Mouse (Mus musculus) adrenal gland, postnatal 25 days (tissue): ENCODE results near the gene Olfr1216. TPM values are rescaled to one million over a fixed set of nuclear protein-coding genes. Genes with fewer than 3 reads are reported as not detected.

ENCODE experiments used
- DNase-seq: peaks from one replicate; pipeline ENCODE4 v3.0.0; 2021; ENCODE audit warnings: mixed read lengths
- long read RNA-seq: library from polyadenylated mRNA; stranded (forward); transcript quantifications from one replicate; pipeline ENCODE4 v2.0.0, GENCODE M21; 2021
- total RNA-seq: library from RNA; stranded (reverse); gene quantifications from 2 replicates; pipeline ENCODE4 v1.2.3, GENCODE M21; 2021

Olfr1216 gene
- total RNA-seq: not detected in 2 replicates
- long read RNA-seq: 0 reads

- DNase-seq: no peak
These were observed at the start of gene Olfr1216 for GRCm38 (mm10) chr2:89018240-89018639. Gene Olfr1216, minus strand, starts transcription at chr2:89018340.

DNA sequence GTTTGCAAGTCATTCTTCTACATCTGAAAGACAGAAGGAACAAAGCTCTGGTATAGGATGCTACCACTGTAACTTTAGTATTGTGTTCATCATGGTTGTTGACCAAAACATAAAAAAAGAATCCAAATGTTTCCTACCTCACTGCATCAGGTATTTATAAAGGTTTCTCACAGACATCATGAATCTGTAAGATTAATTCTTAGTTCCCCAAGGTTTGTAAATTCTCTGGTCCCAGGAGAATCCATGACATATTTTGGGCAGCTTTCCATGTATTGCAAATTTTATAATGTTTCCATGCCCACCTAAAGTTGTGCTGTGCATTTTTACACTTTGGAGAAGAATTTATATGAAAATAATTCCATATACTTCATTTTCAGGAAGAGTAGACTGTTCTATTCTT, 42.9 kb upstream of the Olfr1216 start, which contains the start of gene Olfr1218:
TSS of gene Olfr1218 (minus strand) at position 101 of the 400 bp plus-strand sequence.
- no peak for DNase-seq

GRCm38 (mm10) chr2:89031965-89032364, 13.8 kb upstream of the Olfr1216 start, which contains the start of gene Olfr1217:
Gene Olfr1217, minus strand, starts transcription at chr2:89032065.
- DNase-seq: no peak

GRCm38 (mm10) chr2:89021436-89021835, 3.3 kb upstream of the Olfr1216 start:
- DNase-seq: peak; percentile 3

- no peak for DNase-seq
These were observed 11.3 kb downstream of the Olfr1216 start, which contains the start of gene Olfr1215 for GRCm38 (mm10) chr2:89006873-89007272. Gene Olfr1215, minus strand, starts transcription at chr2:89006973.

GRCm38 (mm10) chr2:88992553-88992952, 25.6 kb downstream of the Olfr1216 start, which contains the start of gene Olfr1214:
Gene Olfr1214, minus strand, starts transcription at chr2:88992653.
- no peak for DNase-seq

GRCm38 (mm10) chr2:88980181-88980580, 38.0 kb downstream of the Olfr1216 start, which contains the start of gene Gm13762:
Gene Gm13762, minus strand, starts transcription at chr2:88980281.
- no peak for DNase-seq

Other genes starting within 250 kb of the Olfr1216 start
- not detected in 2 replicates for gene Olfr1200, start 247.9 kb downstream of the Olfr1216 start, total RNA-seq
- gene Olfr1201, start 225.3 kb downstream of the Olfr1216 start, total RNA-seq: not detected in 2 replicates
- gene Olfr1202, start 203.8 kb downstream of the Olfr1216 start, total RNA-seq: not detected in 2 replicates
- gene Olfr1205, start 188.6 kb downstream of the Olfr1216 start, total RNA-seq: not detected in 2 replicates
- not detected in 2 replicates for gene Olfr1204, start 169.0 kb downstream of the Olfr1216 start, total RNA-seq
- not detected in 2 replicates for gene Olfr1206, start 155.1 kb downstream of the Olfr1216 start, total RNA-seq
- gene Olfr1208, start 116.0 kb downstream of the Olfr1216 start, total RNA-seq: not detected in 2 replicates
- gene Olfr1209, start 103.2 kb downstream of the Olfr1216 start, total RNA-seq: not detected in 2 replicates
- gene Olfr1211, start 80.2 kb downstream of the Olfr1216 start, total RNA-seq: not detected in 2 replicates
- gene Olfr1212, start 64.4 kb downstream of the Olfr1216 start, total RNA-seq: not detected in 2 replicates
- gene Gm13762, start 38.1 kb downstream of the Olfr1216 start, total RNA-seq: not detected in 2 replicates
- gene Olfr1214, start 25.7 kb downstream of the Olfr1216 start, total RNA-seq: not detected in 2 replicates
- not detected in 2 replicates for gene Olfr1215, start 11.4 kb downstream of the Olfr1216 start, total RNA-seq
- not detected in 2 replicates for gene Olfr1217, start 13.7 kb upstream of the Olfr1216 start, total RNA-seq
- not detected in 2 replicates for gene Olfr1218, start 42.8 kb upstream of the Olfr1216 start, total RNA-seq
- gene Olfr1219, start 65.2 kb upstream of the Olfr1216 start, total RNA-seq: not detected in 2 replicates
- not detected in 2 replicates for gene Olfr1220, start 88.5 kb upstream of the Olfr1216 start, total RNA-seq
- not detected in 2 replicates for gene Olfr1221, start 98.9 kb upstream of the Olfr1216 start, total RNA-seq
- gene Olfr1222, start 114.7 kb upstream of the Olfr1216 start, total RNA-seq: not detected in 2 replicates
- gene Olfr1223, start 133.2 kb upstream of the Olfr1216 start, total RNA-seq: not detected in 2 replicates
- gene Olfr1224-ps1, start 145.8 kb upstream of the Olfr1216 start, total RNA-seq: not detected in 2 replicates
- not detected in 2 replicates for gene Olfr1225, start 156.3 kb upstream of the Olfr1216 start, total RNA-seq
- not detected in 2 replicates for gene Olfr1226, start 181.7 kb upstream of the Olfr1216 start, total RNA-seq
- not detected in 2 replicates for gene Olfr1228, start 235.7 kb upstream of the Olfr1216 start, total RNA-seq